Mouse (Mus musculus): ENCODE measurements around the gene Ttll3. TPM values are rescaled to one million over a fixed set of nuclear protein-coding genes. Genes with fewer than 3 reads are reported as not detected.

The Ttll3 gene
- total RNA-seq (2021) = 1 to 10 TPM in 1 of 2 experiments, under 1 TPM in 1; 0.92 to 2.2 TPM

DNA sequence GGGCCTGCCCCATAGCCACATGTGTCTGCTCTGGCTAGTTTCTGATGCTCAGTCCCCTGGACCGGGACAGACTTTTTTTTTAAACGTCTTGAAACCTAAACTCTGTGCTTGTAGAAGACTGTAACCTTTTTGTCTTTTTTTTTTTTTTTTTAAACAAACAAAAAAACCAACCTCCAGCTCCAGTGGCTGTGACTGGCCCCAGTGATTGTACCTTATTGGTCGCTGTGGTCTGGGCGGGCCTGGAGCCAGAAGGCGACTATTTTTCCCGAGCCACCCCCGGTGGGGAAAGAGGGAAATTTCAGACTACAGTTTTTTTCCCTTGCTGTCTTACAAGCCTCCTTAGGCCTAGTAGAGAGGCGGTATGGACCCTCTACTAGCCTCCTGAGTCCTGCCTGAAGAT lies at the start of gene Ttll3:
Gene Ttll3, plus strand, starts transcription at position 301 of the 400 bp plus-strand sequence.
- intact Hi-C loops (cut with DNase I) = no loop called here
- DNase-seq = no peak

DNA sequence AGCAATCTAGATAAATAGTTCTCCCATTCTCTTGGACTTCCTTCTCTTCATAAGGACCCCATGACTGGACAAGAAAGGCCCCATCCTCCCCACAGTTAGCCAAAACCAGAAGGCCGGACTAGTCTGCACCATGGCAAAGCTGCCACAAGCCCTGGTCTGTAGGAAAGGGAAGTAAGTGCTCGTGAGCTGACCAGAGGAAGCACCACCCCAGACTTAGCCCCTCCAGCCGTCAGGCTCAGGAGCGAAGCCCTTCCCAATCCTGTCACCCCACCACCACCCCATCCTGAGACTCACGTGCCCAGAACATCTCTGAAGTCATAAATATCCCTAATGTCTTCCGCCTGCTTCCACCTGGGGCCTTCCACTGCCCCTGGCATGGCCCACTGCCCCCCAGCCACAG lies 47.5 kb upstream of the Ttll3 start:
- intact Hi-C loops (cut with DNase I) = loop anchor here (5.0 kb wide), 1 partner anchor 126 kb away; no protein-coding TSS in a partner anchor
- no peak for DNase-seq

DNA sequence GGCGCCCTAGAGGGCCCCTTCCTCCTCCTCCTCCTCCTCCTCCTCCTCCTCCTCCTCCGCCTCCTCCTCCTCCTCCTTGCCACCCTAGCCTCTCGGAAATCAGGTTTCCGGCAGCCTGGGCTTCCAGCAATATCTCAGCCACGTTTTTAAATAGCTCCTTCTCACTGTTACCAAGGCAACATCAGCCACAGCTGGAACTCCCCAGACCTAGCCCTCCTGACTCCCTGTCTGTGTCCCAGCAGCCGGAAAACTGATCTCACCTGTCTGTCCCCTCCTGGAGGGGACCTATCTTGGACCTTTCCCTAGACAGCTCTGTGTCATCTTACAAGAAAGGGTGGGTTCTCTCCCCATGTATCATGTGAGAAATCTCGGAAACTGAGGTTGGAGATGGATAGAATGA lies 46.8 kb upstream of the Ttll3 start:
- intact Hi-C loops (cut with DNase I) = loop anchor here (5.0 kb wide), 1 partner anchor 125 kb away; no protein-coding TSS in a partner anchor
- DNase-seq = no peak

DNA sequence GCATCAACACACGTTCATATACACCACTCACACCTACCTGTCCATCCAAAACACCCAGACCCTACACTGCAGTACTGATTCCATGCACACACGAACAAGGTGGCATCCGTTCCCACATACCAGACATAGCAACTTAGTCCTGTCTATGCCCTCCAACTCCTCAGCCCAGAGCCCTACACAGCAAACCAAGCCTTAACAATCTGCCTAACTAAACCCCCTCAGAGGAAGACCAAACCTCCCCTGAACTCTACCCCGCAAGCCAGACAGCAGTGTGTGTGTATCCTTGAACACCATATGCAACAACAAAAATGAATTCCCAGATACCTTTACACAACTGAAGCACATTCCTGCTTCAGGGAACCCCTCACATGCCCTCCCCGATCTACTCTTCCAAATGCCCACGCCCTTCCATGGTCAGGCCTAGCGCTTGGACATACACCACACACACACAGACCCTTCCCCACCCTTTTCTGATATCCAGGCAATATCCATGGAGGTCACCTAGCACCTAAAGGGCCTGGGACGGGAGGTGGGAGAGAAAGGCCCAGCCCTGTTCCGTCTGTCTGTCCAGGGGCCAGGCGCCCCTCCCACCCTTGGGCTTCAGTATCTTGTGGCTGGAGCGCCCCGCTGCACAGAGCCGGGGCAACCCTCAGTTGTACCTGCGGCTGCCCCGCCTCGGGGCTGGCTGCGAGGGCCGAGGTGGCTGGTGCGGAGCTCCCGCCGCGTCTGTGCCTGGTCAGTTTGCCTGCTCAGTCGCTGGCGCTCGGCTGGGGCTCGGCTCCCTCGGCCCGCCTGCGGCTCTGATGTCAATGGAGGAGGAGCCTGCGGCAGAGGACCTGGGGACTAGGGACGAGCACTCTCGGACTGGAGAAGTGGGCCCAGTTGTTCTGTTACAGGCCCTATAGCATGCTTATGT lies 45.6 kb upstream of the Ttll3 start, which contains the start of gene Camk1:
Gene Camk1, minus strand, starts transcription at position 808 of the 916 bp plus-strand sequence.
- DNase-seq = peak; percentile 85 to 89
- intact Hi-C loops (cut with DNase I) = loop anchor here (5.0 kb wide), 1 partner anchor 124 kb away; no protein-coding TSS in a partner anchor

DNA sequence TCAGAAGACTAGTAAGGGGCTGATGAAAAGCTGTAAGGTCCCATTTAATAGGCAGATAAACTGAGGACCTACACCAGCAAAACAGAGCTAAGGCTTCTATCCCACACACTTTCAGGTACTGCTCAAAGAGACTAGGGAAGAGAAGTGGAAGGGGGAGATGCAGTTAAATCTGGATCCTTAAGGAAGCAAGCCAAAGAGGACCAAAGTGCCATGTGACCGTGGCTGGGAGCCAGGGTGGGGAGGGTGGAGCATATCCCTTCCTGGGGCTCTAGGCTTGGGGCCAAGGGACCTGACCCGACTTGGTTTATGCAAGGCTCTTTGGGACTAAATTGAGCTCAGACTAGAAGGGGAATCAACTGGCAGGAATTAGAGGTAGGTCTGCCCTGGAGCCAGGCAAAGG lies 44.7 kb upstream of the Ttll3 start:
- intact Hi-C loops (cut with DNase I) = loop anchor here (5.0 kb wide), 1 partner anchor 123 kb away; no protein-coding TSS in a partner anchor
- DNase-seq = peak; percentile 84 to 86

DNA sequence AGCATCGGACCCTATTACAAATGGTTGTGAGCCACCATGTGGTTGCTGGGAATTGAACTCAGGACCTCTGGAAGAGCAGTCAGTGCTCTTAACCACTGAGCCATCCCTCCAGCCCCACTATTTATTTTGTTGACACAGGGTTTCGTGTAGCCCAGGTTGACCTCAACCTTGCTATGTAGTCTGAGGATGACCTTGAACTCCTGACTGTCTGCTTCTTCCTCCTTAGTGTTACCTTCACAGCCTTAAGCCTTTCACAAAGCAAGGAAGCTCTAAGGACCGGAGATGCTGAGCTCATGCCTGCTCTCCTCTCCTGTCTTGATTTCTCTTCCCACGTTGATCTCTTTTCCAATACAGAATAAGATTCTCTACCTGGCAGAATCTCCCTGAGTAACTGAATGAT lies 42.2 kb upstream of the Ttll3 start:
- intact Hi-C loops (cut with DNase I) = no loop called here
- no peak for DNase-seq

DNA sequence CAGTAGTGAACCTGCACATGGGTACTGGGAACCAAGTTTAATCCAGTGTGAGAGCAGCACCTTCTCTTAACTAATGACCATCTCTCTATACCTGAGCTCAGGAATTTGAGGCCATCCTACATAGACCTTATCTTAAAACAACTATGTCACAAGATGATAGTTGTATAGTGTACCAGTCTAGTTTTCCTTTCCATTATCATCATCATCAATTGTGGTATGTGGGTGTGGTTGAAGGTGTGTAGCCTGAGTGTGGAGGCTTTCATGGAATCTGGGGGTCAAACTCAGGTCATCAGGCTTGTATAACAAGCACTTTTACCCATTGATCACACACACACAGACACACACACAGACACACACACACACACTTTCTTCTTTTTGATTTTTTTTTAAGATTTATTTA lies 38.5 kb upstream of the Ttll3 start:
- DNase-seq = no peak
- intact Hi-C loops (cut with DNase I) = no loop called here

DNA sequence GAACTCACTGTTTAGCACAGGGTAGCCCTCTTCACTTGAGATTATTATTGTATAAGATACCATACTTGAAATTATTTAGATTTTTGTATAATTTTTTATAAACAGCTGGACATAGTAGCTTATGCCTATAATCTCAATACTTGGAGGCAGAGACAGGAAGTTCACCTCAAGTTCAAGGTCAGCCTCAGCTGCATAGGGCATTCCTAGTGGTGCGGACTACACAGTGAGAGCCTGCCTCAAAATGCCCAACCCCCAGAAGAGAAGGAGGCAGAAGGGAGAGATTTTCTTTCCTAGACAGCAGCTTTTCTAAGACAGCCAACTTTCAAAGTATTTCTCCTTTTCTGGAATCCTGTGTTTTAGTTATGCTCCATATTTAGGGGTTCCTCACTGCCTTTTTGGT lies 37.9 kb upstream of the Ttll3 start:
- intact Hi-C loops (cut with DNase I) = no loop called here
- DNase-seq = no peak

DNA sequence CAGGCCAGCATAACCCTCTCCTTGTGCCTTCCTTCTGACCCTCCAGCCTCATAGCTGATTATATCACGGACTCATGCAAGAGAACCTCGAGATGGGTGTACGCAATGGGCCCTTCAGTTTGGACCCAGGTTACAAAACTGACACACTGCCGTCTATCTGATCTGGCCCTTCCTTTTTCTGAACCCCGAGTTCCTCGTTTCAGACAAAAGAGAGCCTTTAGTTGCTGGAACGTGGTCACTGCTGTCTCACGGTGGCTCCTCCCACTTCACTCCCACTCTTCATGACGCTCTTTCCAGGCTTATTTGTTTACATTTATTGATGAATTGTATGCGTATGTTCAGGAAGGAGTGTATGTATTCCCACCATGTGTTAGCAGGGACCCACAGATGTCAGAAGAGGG lies 37.4 kb upstream of the Ttll3 start:
- intact Hi-C loops (cut with DNase I) = no loop called here
- DNase-seq = no peak

DNA sequence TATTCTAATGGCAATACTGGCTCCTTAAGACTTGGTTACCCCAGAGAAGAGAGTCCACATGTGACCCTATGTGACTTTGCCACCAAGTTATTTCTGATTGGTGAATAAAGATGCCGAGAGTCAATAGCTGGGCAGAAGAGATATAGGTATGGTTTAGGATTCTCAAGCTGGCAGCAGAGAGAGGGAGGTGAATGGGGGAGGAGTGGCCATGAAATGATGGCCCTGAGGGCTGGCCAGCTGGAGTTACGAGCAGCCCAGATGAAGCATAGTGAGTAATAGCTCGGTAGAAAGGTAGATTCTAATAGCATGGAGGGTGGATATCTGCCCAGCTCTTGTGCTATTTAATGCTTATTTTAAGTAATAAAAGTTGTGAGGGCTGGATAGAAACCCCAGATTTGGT lies 36.2 kb upstream of the Ttll3 start:
- intact Hi-C loops (cut with DNase I) = no loop called here
- DNase-seq = no peak

DNA sequence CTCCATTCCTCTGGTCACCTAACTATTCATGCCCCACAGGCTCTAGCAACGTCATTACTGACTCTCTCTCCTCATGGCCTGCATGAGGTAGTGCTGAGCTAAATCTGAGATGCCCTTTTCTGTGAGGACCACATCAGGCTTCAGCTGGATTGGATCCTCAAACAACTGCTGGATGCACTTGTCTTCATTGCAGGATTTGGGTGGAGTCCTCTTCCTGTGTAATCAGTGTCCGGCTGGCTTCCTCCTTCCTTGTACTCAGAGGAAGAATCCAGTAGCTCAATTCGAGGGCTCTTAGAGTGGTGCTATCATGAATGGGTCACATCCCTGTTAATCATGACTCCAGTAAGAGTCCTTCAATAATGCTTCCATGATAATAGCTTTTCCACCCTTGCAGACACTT lies 35.4 kb upstream of the Ttll3 start:
- no peak for DNase-seq
- intact Hi-C loops (cut with DNase I) = no loop called here

DNA sequence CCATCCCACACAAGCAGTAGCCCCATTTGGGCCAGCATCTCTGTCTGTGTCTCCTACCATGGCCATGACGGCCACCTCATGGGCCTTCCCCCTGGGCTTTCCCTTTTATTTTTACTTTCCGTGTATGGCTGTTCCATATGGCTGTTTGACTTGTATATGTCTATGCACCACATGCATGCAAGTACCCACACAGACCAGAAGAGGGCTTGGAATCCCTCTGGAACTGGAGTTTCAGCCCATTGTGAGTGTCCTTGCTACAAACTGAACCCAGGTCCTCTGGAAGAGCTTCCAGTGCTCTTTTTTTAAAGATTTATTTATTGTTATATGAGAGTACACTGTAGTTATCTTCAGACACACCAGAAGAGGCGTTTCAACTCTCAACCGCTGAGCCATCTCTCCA lies 27.6 kb upstream of the Ttll3 start:
- no peak for DNase-seq
- intact Hi-C loops (cut with DNase I) = no loop called here

DNA sequence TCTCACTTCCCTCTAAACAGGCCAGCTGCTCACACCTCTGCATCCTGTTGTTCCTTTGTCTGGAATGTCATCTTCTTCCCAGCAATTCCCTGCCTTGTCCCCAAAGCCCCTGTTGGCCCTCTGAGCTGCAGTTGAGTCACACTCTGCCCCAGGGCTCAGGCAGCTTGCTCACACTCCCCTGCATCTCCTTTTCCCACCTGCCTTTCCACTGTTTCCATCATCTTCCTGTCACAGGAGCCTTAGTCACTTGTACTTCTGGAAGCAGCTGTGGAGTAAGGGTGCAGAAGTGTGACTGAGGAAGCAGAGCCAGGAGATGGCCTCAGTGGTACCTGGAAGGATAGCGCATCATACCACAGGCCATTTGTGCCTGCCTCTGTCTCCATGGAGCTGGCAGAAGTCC lies 26.8 kb upstream of the Ttll3 start:
- no peak for DNase-seq

DNA sequence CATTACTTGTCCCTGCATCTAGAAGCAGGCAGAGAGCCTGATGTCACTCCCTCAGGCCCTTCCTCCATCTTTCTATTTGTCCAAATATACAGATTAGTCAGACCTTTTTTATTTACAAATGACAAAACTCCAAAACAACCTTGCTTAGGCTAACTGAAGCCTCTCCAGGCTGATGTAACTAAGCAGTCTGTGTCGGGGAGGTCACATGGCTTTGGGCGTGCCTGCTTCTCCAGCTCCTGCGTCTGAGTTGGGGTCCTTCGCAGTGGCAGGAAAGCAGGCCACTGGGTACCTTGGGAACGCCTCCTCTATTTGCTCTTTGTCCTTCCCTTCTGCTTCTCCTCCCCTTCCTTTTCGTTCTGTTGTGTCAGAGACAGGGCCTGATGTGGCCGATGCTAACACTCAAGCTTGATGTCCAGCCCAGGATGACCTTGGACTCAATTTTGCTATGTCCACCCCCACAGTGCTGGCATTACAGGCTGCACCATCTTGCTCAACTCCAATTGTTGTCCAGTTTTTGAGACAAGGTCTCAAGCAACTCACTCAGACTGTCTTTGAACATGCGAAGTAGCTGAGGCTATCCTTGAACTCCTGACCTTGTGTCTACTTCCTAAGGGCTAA lies 24.4 kb upstream of the Ttll3 start:
- DNase-seq = no peak
- intact Hi-C loops (cut with DNase I) = no loop called here

More for the DNA sequence above, 26.8 kb upstream of the Ttll3 start:
- intact Hi-C loops (cut with DNase I) = no loop called here

DNA sequence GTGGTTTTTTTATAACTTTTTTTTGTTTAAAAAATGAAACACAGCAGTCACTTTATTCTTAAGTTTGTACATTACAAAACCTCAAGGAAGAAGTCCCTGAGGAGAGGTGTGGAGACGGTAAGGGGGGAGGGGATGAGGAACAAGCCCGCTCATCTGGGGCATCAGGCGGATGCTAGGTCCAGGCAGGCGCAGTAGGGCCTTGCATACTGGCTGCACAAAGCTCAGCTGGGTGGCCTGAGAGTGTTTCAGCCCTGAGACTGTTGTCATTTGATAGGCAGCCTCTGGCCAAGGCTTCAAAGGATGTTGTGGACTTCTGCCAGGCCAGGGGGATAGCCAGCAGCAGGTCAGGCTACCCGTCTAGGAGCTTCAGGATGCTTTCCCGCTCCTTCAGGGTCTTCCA lies 22.4 kb upstream of the Ttll3 start:
- DNase-seq = no peak
- intact Hi-C loops (cut with DNase I) = no loop called here

DNA sequence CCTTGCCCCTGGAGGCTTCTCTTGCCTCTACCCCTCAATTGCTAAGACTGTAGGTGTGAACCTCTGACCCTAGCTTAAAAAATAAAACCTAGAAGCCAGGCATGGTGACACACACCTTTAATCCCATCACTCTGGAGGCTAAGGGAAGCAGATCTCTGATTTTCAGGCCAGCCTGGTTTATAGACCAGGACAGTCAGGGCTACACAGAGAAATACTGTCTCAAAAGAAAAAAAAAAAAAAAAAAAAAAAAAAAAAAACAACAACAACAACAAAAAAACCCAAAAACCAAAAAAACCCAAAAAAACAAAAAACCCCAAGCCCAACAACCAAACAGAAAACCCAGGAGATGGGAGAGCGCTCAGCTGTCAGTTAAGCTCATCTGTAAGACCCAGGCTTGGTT lies 21.5 kb upstream of the Ttll3 start:
- intact Hi-C loops (cut with DNase I) = no loop called here
- DNase-seq = no peak

DNA sequence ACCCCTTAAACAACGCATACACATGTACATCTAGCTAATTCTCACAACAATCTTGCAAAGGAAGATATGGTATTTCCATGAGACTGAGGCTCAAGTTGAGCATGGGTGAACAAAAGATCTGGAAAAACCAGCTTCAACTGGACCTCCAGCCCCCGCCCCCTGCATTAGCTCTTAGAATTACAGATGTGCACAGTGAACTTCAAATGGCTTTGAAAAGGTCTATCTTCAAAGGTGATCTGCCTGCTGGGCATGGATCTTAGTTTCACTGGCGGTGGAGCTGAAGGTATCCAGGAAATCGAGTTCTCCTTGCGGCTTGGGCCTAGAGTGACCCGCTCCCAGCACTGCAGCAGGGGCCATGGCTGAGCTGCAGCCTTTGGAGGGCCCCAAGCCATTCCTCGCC lies 20.9 kb upstream of the Ttll3 start:
- no peak for DNase-seq
- intact Hi-C loops (cut with DNase I) = no loop called here

DNA sequence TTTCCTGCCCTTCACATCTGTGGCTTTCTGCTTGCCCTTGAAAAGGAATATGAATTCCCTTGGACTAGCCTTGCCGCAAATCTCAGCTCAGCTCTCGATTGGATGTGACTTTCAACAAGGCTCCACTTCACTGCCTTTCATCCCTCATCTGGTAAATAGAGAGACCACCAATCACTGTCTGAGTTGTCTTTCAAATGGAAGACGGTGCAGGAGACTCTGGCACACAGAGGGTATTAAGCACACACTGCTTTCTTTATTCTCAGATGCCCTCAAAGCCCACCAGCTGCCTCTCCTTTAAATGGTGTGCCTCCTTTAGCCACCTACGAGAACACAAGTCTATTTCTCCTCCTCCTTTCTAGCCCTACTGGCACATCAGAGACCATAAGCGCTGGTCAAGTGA lies 20.5 kb upstream of the Ttll3 start:
- DNase-seq = no peak
- intact Hi-C loops (cut with DNase I) = no loop called here

DNA sequence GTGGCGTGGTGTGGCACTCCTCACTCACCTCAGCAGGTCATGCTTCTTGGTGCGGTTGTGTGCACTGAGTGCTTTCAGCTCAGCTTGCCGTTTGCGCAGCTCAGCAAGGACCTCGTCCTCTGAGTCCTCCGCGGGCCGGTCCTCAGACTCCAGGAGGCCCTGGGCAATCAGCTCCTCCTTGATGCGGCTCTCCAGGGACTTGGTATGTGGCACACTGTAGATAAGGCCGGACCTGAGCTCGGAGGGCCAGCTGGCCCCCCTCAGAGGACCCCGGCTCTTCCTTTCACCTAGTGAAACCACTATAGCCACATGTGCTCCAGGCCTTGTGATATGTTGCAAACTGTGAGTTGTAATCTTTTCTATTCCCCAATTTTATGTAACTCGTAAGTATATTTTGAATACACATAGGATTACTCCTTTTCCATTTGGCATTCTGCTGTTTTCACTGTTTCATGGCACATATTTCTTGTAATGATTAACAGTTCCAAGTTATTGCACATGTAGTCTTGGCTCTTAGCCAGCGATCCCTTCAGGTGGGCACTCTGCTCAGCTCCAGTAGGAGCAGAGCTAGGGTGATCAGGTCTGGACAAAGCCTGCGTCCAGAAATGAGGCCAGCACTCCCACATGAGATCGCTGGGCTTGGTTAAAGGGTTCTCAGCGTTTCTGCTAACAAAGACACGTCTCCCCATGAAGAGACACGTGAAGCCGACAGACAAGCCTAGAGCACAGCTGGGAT lies 18.7 kb upstream of the Ttll3 start:
- intact Hi-C loops (cut with DNase I) = no loop called here
- DNase-seq = no peak

DNA sequence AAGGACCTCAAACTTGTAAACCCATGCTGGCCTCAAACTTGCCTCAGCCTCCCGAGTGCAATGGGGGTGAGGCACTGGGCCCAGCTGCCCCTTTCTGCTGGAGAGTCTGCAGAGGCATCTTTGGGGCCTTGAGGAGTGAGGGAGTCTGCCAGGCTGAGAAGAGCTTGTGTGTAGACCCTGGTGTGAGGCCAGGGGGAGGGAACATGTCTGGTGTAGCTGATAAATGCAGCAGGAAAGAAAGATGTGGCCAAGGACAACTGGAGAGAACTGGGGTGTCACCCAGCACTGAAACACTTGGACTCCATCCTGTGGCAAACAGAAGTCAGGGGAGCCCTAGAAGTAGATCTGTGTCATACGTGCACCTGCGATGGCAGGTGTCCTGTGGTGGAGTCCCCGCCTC lies 15.6 kb upstream of the Ttll3 start:
- no peak for DNase-seq

DNA sequence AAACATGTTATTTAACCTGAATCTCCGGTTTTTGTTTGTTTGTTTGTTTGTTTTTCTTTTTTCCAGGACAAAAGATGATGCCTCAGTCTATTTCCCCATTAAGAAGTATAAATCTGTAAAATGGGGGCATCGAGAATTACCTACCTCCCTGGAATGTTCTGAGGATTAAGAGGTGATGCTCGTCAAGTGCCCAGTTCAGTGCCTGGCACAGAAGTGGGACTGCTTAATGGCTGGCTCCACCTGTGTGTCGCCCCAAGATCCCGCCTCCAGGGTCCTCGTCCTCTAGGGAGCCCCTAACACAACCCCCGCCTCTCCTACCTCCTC lies 11.9 kb upstream of the Ttll3 start:
- intact Hi-C loops (cut with DNase I) = loop anchor here (2.0 kb wide), 1 partner anchor 42 kb away; no protein-coding TSS in a partner anchor
- DNase-seq = no peak

More for the DNA sequence above, 15.6 kb upstream of the Ttll3 start:
- intact Hi-C loops (cut with DNase I) = no loop called here
